Mouse (Mus musculus) adrenal gland, postnatal 10 days (tissue): ENCODE measurements around the gene Bid. TPM values are rescaled to one million over a fixed set of nuclear protein-coding genes. Genes with fewer than 3 reads are reported as not detected.
"Not testable (repeated sequence)": the region's sequence is repeated elsewhere in the genome, so short reads cannot be mapped to it uniquely, and the experiment has no call there.

ENCODE experiments used
- DNase-seq: peaks from one replicate; pipeline ENCODE4 v3.0.0; 2021; ENCODE audit warnings: mixed read lengths
- total RNA-seq, 2 experiments: library from RNA; stranded (reverse); gene quantifications; 2 replicates each; pipeline ENCODE4 v1.2.3; 2021

Bid gene
- total RNA-seq, 2 experiments from 2014 or later, result 6.4 to 7.0 TPM

- no peak for DNase-seq
These were observed 20.5 kb upstream of the Bid start for GRCm38 (mm10) chr6:120937104-120937617.

- no peak for DNase-seq
These were observed 17.5 kb upstream of the Bid start for GRCm38 (mm10) chr6:120934176-120934575.

DNA sequence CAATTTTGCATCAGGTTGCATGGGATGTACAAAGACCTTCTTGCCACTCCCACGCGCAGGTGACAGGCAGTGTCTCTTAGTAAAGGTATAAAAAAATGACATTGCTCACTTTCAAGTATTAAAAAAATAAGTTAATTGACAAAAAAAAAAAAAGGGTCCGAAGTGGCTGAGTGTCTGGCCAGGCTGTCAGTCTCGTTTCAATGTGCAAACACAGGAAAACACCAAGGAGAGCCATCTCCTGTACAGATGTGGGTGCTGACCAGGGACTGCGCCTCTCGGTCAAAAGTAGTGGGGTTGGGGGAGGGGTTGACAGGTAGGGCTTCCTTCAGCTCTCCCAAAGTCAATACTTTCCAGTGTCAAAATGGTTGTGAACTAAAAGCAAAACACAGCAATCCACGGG, 17.0 kb upstream of the Bid start:
- no peak for DNase-seq

DNA sequence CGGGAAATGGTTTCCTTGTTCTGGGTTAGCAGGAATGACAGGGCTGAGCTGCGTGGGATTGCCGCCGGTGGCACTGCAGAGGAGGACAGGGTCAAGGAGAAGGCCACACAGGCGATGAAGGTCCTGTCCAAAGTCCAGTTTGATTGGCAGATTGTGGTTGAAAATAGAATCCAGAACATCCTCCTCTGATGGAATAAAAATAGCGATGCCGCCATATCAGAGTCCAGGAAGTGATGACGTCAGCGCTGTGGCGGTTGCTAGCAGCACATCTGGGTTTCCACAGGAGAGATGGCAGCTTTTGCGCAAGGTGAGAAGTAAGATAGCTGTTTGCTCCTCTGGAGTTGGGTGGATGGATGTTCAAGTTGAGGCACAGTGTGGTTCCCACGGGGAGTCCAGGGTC, 15.9 kb upstream of the Bid start:
- no peak for DNase-seq

DNA sequence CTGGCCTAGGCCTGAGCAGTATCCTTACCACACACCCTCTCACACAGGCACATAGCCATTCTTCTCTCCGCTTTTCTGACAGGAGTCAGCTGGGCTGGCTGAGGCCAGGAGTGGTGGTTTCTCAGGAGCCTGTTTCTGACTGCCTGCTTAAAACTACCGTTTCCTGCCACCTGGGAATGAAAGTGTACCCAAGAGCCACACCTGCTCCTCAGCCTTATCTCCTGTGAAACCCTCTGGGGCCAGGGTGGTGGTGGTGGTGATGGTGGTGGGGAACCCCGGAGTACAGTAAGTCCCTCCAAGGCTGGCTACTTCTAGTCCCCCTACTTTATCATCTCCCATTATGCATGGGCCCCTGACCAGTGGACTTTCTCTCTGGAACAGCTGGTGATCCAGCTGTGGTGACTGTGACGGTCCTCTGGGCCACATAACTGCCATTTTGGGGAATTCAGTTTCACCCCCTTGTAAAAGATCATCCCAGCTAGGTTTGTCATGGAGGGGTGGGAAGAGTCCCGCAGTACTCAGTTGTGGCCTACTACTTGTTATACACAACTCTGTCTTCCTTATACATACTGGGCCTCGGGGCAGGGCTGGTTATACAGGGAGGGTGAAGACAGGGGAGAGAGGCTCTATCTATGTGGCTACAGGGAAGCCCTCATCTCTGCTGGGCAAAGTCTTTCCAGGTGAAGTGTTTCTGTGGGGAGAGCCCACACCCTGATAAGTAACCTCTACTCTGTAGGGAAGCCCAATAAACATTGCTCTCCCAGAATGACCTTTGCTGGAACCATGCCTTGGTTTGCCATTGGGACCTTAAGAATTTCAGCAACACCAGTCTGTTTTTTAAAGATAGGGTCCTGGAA, 14.0 kb upstream of the Bid start:
- peak; percentile 16 for DNase-seq

DNA sequence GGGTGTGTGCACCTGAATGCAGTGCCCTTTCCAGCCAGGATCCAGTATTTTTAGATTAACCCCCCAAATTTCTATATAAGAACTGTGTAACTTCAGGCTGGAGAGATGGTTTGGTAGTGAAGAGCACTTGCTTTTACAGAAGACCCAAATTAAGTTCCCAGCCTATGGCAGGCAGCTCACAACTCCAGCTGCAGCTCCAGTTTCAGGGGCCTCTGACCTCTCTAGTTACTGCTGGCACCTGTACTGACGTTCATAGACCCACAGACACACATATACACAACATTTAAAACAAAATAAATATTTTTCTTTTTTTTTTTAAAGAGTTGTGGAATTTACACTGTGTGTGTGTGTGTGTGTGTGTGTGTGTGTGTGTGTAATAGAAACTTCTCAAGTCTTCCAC, 12.8 kb upstream of the Bid start:
- no peak for DNase-seq

DNA sequence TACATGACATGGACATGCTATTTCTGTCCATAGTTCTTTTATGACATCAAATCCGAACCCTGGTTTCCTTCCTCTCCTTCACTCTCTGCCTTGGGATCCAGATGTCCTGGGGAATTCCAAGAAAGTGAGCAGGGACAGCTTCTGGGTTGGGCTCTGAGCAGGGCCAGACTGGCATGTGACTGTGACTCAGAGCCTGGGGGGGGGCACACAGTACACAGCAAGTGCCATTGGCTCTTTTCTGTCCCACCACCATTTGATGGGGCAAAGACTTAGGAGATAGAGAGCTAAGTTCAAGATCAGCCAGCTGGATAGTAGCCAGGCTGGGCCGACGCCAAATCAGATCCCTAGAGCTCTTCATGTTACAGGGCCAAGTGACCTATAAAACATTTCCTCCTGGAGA, 11.1 kb upstream of the Bid start:
- DNase-seq, result peak; percentile 82

- DNase-seq, result no peak
These were observed 10.2 kb upstream of the Bid start for GRCm38 (mm10) chr6:120926880-120927279.

GRCm38 (mm10) chr6:120924791-120925321, 8.2 kb upstream of the Bid start:
- DNase-seq, result not testable (repeated sequence)

DNA sequence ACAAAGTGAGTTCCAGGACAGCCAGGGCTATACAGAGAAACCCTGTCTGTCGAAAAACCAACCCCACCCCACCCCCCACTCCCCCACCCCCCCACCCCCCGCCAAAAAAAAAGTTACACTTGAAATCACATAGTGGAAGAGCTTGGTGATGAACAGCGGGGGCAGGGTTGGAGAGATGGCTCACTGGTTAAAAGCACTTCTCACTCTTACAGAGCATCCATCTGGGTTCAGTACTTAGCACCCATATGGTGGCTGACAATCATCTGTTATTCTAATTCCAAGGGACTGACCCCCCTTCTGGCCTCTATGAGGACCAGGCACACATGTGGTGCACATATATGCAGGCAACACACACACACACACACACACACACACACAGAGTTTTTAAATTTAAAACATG, 1.3 kb upstream of the Bid start:
- DNase-seq, result no peak

- not testable (repeated sequence) for DNase-seq
These were observed 574 bp upstream of the Bid start for GRCm38 (mm10) chr6:120916972-120917881.

GRCm38 (mm10) chr6:120915649-120915975, 1.0 kb downstream of the Bid start:
- no peak for DNase-seq

DNA sequence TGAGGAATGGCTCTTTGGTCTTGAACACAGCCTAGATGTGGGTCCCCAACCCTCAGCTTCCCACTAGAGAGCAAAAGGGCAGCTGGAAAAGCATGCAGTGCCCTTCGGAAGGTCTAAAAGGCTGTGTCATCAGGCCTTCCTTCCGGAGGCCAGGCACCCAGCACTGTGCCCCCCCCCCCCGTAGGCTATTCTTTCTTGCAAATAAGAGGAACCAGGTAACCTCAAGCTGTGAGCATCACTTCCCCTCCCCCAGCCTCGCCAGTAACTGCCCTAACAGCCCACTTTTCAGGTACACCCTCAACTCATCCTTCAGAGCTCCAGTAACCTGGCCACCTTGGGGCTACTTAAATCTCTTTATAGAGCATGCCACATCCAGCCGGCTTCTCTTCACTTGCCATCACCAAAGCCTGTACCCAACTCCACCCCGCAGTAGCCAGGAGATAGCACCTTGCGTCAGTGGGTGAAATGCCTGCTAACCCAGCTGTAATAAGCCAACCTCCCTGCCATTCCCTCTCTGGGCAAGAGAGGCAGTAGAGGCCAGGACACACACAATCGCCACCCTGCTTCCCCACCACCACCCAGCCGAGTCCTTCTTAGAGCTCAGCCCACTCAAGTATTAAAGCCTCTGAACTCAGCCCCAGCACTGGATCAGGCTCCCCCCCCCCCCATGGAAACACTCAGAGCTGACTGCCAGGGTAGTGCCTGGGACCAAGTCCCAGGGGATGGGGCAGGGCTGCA, 1.6 kb downstream of the Bid start:
- peak; percentile 40 for DNase-seq

DNA sequence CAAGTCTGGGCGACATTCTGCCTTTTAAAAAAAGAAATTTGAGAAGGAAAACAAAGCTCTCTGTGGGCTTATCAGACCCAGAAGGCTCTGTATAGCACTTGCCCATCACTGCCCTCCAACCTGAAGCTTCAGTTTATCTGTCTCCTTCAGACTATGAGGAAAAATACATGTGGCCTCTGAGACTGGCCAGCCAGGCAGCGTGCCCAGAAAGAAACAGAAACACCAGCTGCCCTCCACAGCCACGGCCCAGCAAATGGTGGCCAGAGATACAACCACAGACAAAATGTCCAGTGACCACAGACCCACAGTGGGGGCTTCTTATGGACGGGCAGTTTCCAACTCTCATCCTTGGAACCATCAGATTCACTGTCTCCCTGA, 2.1 kb downstream of the Bid start:
- DNase-seq, result no peak

DNA sequence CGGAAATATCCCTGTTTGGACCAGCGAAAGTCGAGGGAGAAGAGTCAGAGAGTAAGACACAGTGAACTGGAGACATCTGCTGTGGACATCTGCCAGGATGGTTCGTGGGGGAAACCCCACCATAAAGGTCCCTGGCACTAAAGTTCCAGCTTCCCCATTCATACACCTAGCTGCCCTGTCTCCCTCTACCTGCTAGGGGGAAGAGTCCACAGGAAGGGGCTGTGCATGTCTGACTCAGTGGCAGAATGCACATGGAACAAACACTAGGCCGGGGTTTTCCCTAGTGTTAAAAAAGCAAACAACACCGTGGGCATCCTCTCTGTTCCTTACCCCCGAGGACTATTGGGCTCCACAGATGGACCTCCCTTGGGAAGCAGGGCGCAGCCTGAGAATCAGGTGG, 2.9 kb downstream of the Bid start:
- DNase-seq, result no peak

- DNase-seq, result peak; percentile 30
These were observed 3.7 kb downstream of the Bid start for GRCm38 (mm10) chr6:120912931-120913330.

DNA sequence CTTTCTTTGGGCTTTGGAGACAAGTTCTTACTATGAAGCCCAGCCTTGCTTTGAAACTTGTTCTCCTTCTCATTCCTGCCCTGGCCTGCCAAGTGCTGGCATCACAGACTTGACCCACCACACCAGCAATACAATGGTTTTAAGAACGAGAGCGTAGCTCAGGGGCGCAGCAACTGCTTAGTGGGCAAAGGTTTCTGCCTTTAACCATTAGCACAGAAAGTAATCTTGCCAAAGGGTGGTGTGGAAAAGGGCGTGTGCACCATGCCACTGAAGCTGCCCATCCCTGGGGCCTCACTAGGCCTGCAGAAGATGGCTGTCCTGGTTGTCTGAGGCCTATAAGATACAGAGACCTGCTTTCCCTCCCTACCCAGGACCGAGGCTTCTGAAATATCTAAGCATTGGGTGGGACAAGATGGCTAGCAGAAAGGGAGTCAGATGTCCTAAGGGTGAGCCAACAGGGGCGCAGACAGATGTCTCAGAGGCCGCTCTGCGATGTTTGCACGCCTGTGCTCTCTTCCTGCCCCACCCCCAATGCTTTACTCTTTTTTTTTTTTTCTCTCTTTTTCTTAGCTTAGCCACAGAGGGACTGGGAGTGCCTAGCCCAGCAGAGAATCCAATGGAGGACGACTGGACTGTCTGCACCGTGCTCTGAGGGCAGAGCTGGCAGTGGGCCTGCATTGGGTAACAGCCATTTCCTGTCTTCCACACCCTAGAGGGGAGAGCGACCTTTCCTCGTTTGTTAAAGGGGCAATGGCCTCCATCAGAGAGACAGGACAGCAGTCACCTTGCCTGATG, 5.2 kb downstream of the Bid start:
- peak; percentile 59 for DNase-seq

DNA sequence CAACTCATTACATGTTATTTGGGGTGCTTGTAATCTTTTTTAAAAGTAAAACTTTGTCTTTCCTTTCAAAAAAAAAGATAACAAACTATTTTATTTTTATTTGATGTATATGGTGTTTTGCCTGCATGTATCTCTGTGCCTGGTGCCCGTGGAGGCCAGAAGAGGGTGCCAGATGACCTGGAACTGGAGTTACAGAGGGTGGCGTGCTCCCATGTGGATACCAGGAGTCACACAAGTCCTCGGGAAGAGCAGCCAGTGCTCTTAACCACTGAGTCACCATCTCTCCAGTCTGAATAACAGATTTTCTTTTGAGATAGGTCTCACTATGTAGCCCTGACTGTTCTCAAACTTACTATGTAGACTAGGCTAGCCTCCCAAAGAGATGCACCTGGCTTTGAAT, 7.2 kb downstream of the Bid start:
- no peak for DNase-seq

GRCm38 (mm10) chr6:120907876-120908597, 8.6 kb downstream of the Bid start:
- not testable (repeated sequence) for DNase-seq

- DNase-seq, result no peak
These were observed 10.1 kb downstream of the Bid start for GRCm38 (mm10) chr6:120906521-120906920.

- no peak for DNase-seq
These were observed 11.5 kb downstream of the Bid start for GRCm38 (mm10) chr6:120905111-120905510.
